Mouse (Mus musculus) embryonic facial prominence, embryonic 12.5 days (tissue): Measurements from ENCODE around the gene 2610528A11Rik. TPM values are rescaled to one million over a fixed set of nuclear protein-coding genes. Genes with fewer than 3 reads are reported as not detected.

Experiments used
- ATAC-seq: fragments of 200-750 bp; cut with Nextera tagmentation; 2 replicates; pipeline ENCODE4 v1.8.0; 2017; ENCODE audit not compliant: insufficient number of reproducible peaks, insufficient read depth, low FRiP score, low TSS enrichment
- H3K27ac ChIP-seq: fragments of 300-500 bp; sonication (generic); 2 replicates; pipeline ENCODE4 v1.5.1; 2016; ENCODE audit warnings: mild to moderate bottlenecking
- H3K27me3 ChIP-seq: fragments of 300-500 bp; sonication (generic); 2 replicates; pipeline ENCODE4 v1.6.1; 2016; ENCODE audit warnings: mild to moderate bottlenecking, moderate library complexity
- H3K36me3 ChIP-seq: fragments of 300-500 bp; sonication (generic); 2 replicates; pipeline ENCODE4 v1.6.1; 2016; ENCODE audit warnings: mild to moderate bottlenecking
- H3K4me1 ChIP-seq: fragments of 300-500 bp; sonication (generic); 2 replicates; pipeline ENCODE4 v1.6.1; 2016
- H3K4me2 ChIP-seq: fragments of 300-500 bp; sonication (generic); replicated peaks from 2 replicates; pipeline ENCODE4 v1.6.1; 2016; ENCODE audit warnings: mild to moderate bottlenecking, moderate library complexity
- H3K4me3 ChIP-seq: fragments of 300-500 bp; sonication (generic); 2 replicates; pipeline ENCODE4 v1.5.1; 2016; ENCODE audit warnings: mild to moderate bottlenecking
- H3K9ac ChIP-seq: fragments of 300-500 bp; sonication (generic); 2 replicates; pipeline ENCODE4 v1.6.1; 2016; ENCODE audit warnings: mild to moderate bottlenecking, moderate library complexity
- H3K9me3 ChIP-seq: fragments of 300-500 bp; sonication (generic); 2 replicates; pipeline ENCODE4 v1.6.1; 2016; ENCODE audit warnings: mild to moderate bottlenecking, moderate library complexity
- WGBS: fragments of 180-500 bp; shearing (Covaris S2); methylation state at CpG from one replicate; pipeline ENCODE4 v1.1.7; 2016; 5-methylcytosine and 5-hydroxymethylcytosine counted together
- polyA plus RNA-seq: library from polyadenylated mRNA; unstranded; fragments of >200 nt; fragmentation: Nextera tagmentation; extraction: Ambion mirVana; gene quantifications from 2 replicates; pipeline ENCODE4 v1.2.1, GENCODE M21; 2016

2610528A11Rik gene
- polyA plus RNA-seq, 1 experiment from 2014 or later, result 0.32 TPM

- Histone ChIP-seq H3K9ac (no peak overlapping the region), H3K27me3 (no peaks in the 10 kb centered on the region), H3K4me2 (no peak overlapping the region), H3K27ac (no peak overlapping the region), H3K4me1 (no peaks in the 10 kb centered on the region), H3K4me3 (no peak overlapping the region), H3K36me3 (no peaks in the 10 kb centered on the region), H3K9me3 (no peaks in the 10 kb centered on the region)
- no peak for ATAC-seq
- 40% methylated on average over 4 of the region's 4 CpGs for WGBS
These were observed 30.1 kb downstream of the 2610528A11Rik start for GRCm38 (mm10) chr14:37083755-37084154.

- Histone ChIP-seq H3K27me3 (no peaks in the 10 kb centered on the region), H3K4me1 (no peaks in the 10 kb centered on the region), H3K4me2 (no peak overlapping the region), H3K36me3 (no peaks in the 10 kb centered on the region), H3K27ac (no peak overlapping the region), H3K9me3 (no peaks in the 10 kb centered on the region), H3K9ac (no peak overlapping the region), H3K4me3 (no peak overlapping the region)
- no peak for ATAC-seq
- 96% methylated on average over 1 of the region's 1 CpGs for WGBS
These were observed 33.1 kb downstream of the 2610528A11Rik start for GRCm38 (mm10) chr14:37080724-37081123.

DNA sequence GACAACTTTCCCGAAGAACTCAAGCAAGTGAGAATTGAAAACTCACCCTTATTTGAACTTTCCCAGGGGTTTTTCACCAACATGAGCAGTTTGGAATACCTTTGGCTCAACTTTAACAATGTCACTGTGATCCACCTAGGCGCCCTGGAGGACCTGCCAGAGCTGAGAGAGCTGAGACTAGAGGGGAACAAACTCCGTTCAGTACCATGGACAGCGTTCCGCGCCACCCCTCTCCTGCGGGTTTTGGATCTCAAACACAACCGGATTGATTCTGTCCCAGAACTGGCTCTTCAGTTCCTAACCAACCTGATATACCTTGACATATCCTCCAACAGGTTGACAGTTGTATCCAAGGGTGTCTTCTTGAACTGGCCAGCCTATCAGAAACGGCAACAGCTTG, 45.3 kb downstream of the 2610528A11Rik start:
- Histone ChIP-seq H3K9me3 (no peaks in the 10 kb centered on the region), H3K4me1 (no peaks in the 10 kb centered on the region), H3K27me3 (no peaks in the 10 kb centered on the region), H3K27ac (no peak overlapping the region), H3K9ac (no peak overlapping the region), H3K4me3 (no peak overlapping the region), H3K4me2 (no peak overlapping the region), H3K36me3 (no peaks in the 10 kb centered on the region)
- ATAC-seq, result no peak
- 15% methylated on average over 9 of the region's 9 CpGs for WGBS

DNA sequence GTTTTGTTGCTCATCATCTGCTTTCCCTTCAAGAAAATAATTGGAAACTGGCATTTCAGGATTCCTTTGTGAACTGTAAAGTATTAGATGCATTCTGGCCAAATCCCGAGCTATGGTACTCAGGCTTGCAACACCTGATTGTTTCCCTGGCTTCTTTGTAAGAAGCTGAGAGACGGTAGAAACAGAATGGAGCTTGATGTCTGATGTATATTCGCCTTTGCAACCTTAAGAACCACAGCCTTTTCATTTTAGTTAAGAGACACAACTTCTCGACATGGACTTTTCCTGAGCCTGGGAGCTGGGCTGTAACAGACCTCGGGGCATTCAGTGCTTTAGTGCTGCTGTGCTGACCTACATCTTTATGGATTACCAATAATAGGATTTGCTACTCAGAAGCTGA, 46.2 kb downstream of the 2610528A11Rik start, which contains the start of gene Lrit2:
Lrit2 (plus strand) TSS at position 301 of the 400 bp plus-strand sequence.
- 77% methylated on average over 5 of the region's 5 CpGs for WGBS
- no peaks in the 10 kb centered on the region for H3K36me3 ChIP-seq
- H3K4me3 ChIP-seq, result no peak within 1 kb of the TSS
- H3K9ac ChIP-seq, result no peak within 1 kb of the TSS
- H3K27me3 ChIP-seq, result no peaks in the 10 kb centered on the region
- no peaks in the 10 kb centered on the region for H3K4me1 ChIP-seq
- no peak within 1 kb of the TSS for H3K4me2 ChIP-seq
- no peaks in the 10 kb centered on the region for H3K9me3 ChIP-seq
- ATAC-seq, result no peak
- no peak within 1 kb of the TSS for H3K27ac ChIP-seq

DNA sequence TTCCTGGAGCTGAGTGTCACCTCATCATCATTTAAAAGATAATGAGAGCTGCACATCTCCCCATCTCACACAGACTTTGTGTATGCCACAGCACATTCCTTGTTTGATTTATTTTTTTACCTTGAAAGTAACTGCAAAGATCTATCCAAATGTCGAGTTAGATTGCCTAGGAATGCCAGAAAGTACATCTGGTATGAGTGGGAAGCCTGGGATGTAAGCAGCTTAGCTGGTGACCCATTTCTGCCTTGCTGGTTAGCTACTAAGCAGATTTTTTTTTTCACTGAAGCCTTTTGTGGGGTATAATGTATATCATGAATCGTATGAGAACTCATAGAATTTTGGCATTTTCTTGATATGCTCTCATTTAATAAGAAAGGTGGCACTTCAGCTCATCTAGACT, 47.2 kb downstream of the 2610528A11Rik start:
- no peak overlapping the region for H3K27ac ChIP-seq
- H3K27me3 ChIP-seq, result no peaks in the 10 kb centered on the region
- no peak overlapping the region for H3K4me3 ChIP-seq
- H3K9me3 ChIP-seq, result no peaks in the 10 kb centered on the region
- H3K4me2 ChIP-seq, result no peak overlapping the region
- WGBS, result 63% methylated on average over 2 of the region's 2 CpGs
- H3K36me3 ChIP-seq, result no peaks in the 10 kb centered on the region
- no peak overlapping the region for H3K9ac ChIP-seq
- ATAC-seq, result no peak
- H3K4me1 ChIP-seq, result no peaks in the 10 kb centered on the region

DNA sequence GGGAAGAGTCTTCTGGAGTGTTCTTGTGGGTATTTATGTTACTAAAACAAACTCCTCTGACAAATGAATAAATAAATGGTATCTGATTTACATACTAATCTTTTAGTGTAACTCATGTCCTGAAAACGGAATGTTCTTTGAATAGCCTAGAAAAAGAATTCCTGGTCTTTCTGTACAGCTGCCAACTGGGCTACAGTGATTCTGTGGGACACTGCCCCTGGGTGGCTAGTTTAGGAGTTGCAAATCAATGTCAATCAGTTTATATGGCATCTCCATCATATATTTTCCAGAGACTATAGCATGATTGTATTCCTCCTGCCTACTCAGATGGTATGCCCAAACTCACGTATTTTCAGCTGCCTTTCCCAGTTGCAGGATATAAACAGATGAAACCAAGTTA, 49.0 kb downstream of the 2610528A11Rik start:
- no peak overlapping the region for H3K4me3 ChIP-seq
- WGBS, result 64% methylated on average over 2 of the region's 2 CpGs
- no peak overlapping the region for H3K4me2 ChIP-seq
- H3K27me3 ChIP-seq, result no peaks in the 10 kb centered on the region
- H3K4me1 ChIP-seq, result no peaks in the 10 kb centered on the region
- H3K36me3 ChIP-seq, result no peaks in the 10 kb centered on the region
- ATAC-seq, result no peak
- no peaks in the 10 kb centered on the region for H3K9me3 ChIP-seq
- H3K27ac ChIP-seq, result no peak overlapping the region
- H3K9ac ChIP-seq, result no peak overlapping the region

Other genes with a start within 250 kb of the 2610528A11Rik start
- gene Ccser2, start 145.2 kb downstream of the 2610528A11Rik start, polyA plus RNA-seq, result 44.9 and 48.5 TPM in 2 replicates
- gene Rgr, start 65.1 kb downstream of the 2610528A11Rik start, polyA plus RNA-seq, result not detected in 2 replicates
- gene Lrit1, start 59.2 kb downstream of the 2610528A11Rik start, polyA plus RNA-seq, result not detected in 2 replicates
- not detected in 2 replicates for gene Lrit2, start 46.1 kb downstream of the 2610528A11Rik start, polyA plus RNA-seq
- gene Cdhr1, start 15.7 kb downstream of the 2610528A11Rik start, polyA plus RNA-seq, result 2.3 and 2.9 TPM in 2 replicates
- gene Ghitm, start 21.2 kb upstream of the 2610528A11Rik start, polyA plus RNA-seq, result 177 TPM in 2 replicates